Mouse (Mus musculus): ENCODE measurements around the gene Zfp839.

GRCm38 (mm10) chr12:110845131-110845880 lies 4.7 kb upstream of the Zfp839 start:
- TF ChIP-seq POLR2A (IDR thresholded peaks at IDR 0.05; ENCODE audit: borderline replicate concordance, insufficient read depth, low read length): no peak
- TF ChIP-seq CTCF (IDR thresholded peaks at IDR 0.05; ENCODE audit: borderline replicate concordance, insufficient read depth, low read depth, low read length): no peak
